In genomic region chr19:34877898-34878602, GRCm38 (mm10) we compare ENCODE assay signal across 8 mouse cellular contexts. TPM values are rescaled to one million over a fixed set of nuclear protein-coding genes. Genes with fewer than 3 reads are reported as not detected.
DNase-seq lines count a peak whose midpoint lies in the region; ATAC-seq and TF ChIP-seq lines count a peak whose summit lies in the region.

No protein-coding gene starts in this region.

- H3K4me1 ChIP-seq in hindbrain, postnatal 0 days (ENCODE audit: insufficient read depth, low read length) = peaks cover 8% of the 10 kb centered on the region; the same call in 1 of the 2 replicates

- H3K27ac ChIP-seq in gastrocnemius, adult 2 months = peak overlapping the region; percentile 96
- H3K27ac ChIP-seq in hindbrain, postnatal 0 days = peak overlapping the region; percentile 98
- H3K27ac ChIP-seq in left cerebral cortex, adult 2 months = peak overlapping the region; percentile 93

- WGBS in hindbrain, postnatal 0 days = under 1% methylated on average over 45 of the region's 45 CpGs

- peak; percentile 88 for ATAC-seq in common myeloid progenitor, adult 5-6 weeks (replicated peaks; ENCODE audit: low read depth, poor library complexity, severe bottlenecking)
- ATAC-seq in hindbrain, postnatal 0 days = peak; percentile 98
- peak; percentile 82 for ATAC-seq in megakaryocyte, adult 5-6 weeks (ENCODE audit: poor library complexity, severe bottlenecking)

- no peaks in the 10 kb centered on the region for H3K9me3 ChIP-seq in hindbrain, postnatal 0 days (ENCODE audit: low read length)

- no peaks in the 10 kb centered on the region for H3K27me3 ChIP-seq in hindbrain, postnatal 0 days (ENCODE audit: insufficient read depth, low read length)

- peak; percentile 96 for DNase-seq in ZHBTc4 (ENCODE audit: low read depth, low spot score)
- DNase-seq in gastrocnemius, adult 2 months = peak; percentile 90
- DNase-seq in hindbrain, postnatal 0 days (ENCODE audit: low spot score) = peak; percentile 96
- DNase-seq in left cerebral cortex, adult 2 months (ENCODE audit: extremely low spot score in 1 of 2, low spot score in 2 of 2) = peak; percentile 81 to 85
- DNase-seq in right cerebral cortex, postnatal 14 days = peak; percentile 75
- peak; percentile 81 to 87 for DNase-seq in urinary bladder, postnatal 36 days (ENCODE audit: low spot score in 2 of 2)

- peak; percentile 47 for TF ChIP-seq CTCF in gastrocnemius, adult 2 months (IDR thresholded peaks at IDR 0.05)
- peak; percentile 49 for TF ChIP-seq CTCF in hindbrain, postnatal 0 days (IDR thresholded peaks at IDR 0.05; ENCODE audit: low read depth)
- TF ChIP-seq CTCF in left cerebral cortex, adult 2 months (IDR thresholded peaks at IDR 0.05) = peak; percentile 31

- peak overlapping the region; percentile 96 for H3K9ac ChIP-seq in hindbrain, postnatal 0 days (replicated peaks; ENCODE audit: low read length)

- intact Hi-C loops in gastrocnemius, adult 2 months (cut with DNase I) = loop anchor here (2.0 kb wide), 2 partner anchors 45 to 51 kb away; partner anchors contain the start of gene Kif20b
- intact Hi-C loops in left cerebral cortex, adult 2 months (cut with DNase I) = loop anchor here (1.0 to 2.0 kb wide), 2 partner anchors 43 to 51 kb away; no protein-coding TSS in a partner anchor

- no peaks in the 10 kb centered on the region for H3K36me3 ChIP-seq in hindbrain, postnatal 0 days (ENCODE audit: insufficient read depth, low read length)

- H3K4me3 ChIP-seq in gastrocnemius, adult 2 months = peak overlapping the region; percentile 72
- H3K4me3 ChIP-seq in hindbrain, postnatal 0 days (ENCODE audit: low read length) = peak overlapping the region; percentile 96
- H3K4me3 ChIP-seq in left cerebral cortex, adult 2 months = peak overlapping the region; percentile 73

- peak overlapping the region; percentile 86 for H3K4me2 ChIP-seq in hindbrain, postnatal 0 days (ENCODE audit: low read depth, low read length)

RNA-seq across cellular contexts. Expression of gene Pank1, which starts 1.2 kb away (rescaled TPM):
- 13.1 and 15.7 TPM in 2 replicates for total RNA-seq in common myeloid progenitor, adult 5-6 weeks (2017)
- total RNA-seq in gastrocnemius, adult 2 months (2021) = 10 to 100 TPM; 10.7 to 26.0 TPM
- total RNA-seq in hindbrain, postnatal 0 days (2014; rRNA removed) = 11.2 and 16.1 TPM in 2 replicates
- 7.4 and 7.7 TPM in 2 replicates for polyA plus RNA-seq in hindbrain, postnatal 0 days (2015; fragmentation: Nextera tagmentation; extraction: Ambion mirVana)
- 10 to 100 TPM; 23.8 to 24.0 TPM for total RNA-seq in left cerebral cortex, adult 2 months (2021)
- 6.2 and 7.7 TPM in 2 replicates for total RNA-seq in megakaryocyte, adult 5-6 weeks (2015)
- 3.3 and 5.0 TPM in 2 replicates for total RNA-seq in megakaryocyte, adult 5-6 weeks (2017)

RNA-seq across cellular contexts. Expression of gene Kif20b, which starts 44.1 kb away (rescaled TPM):
- 146 and 147 TPM in 2 replicates for total RNA-seq in common myeloid progenitor, adult 5-6 weeks (2017)
- total RNA-seq in gastrocnemius, adult 2 months (2021) = under 1 TPM; 0.11 to 0.38 TPM
- 1.6 and 3.8 TPM in 2 replicates for total RNA-seq in hindbrain, postnatal 0 days (2014; rRNA removed)
- polyA plus RNA-seq in hindbrain, postnatal 0 days (2015; fragmentation: Nextera tagmentation; extraction: Ambion mirVana) = 7.0 and 9.9 TPM in 2 replicates
- total RNA-seq in left cerebral cortex, adult 2 months (2021) = under 1 TPM; 0.95 to 0.98 TPM
- 72.8 and 96.1 TPM in 2 replicates for total RNA-seq in megakaryocyte, adult 5-6 weeks (2015)
- 96.4 and 102 TPM in 2 replicates for total RNA-seq in megakaryocyte, adult 5-6 weeks (2017)

Comparison
In these comparisons a context has a peak if more than half of its experiments do, and no peak if none do; other contexts are left out.
1. Peak in every context shown above with its lines: DNase-seq, ATAC-seq, H3K4me3 ChIP-seq and H3K27ac ChIP-seq.
2. RNA of gene Kif20b, which starts 44.1 kb away (total RNA-seq): 146 to 147 TPM in common myeloid progenitor, adult 5-6 weeks and 72.8 to 102 TPM in megakaryocyte, adult 5-6 weeks; 1.6 to 3.8 TPM in hindbrain, postnatal 0 days, 0.95 to 0.98 TPM in left cerebral cortex, adult 2 months and 0.11 to 0.38 TPM in gastrocnemius, adult 2 months; every median in the first group is over 10 times any median in the second.